Mouse (Mus musculus) retina, postnatal 7 days (tissue): ENCODE measurements around the gene Abhd17c.

ENCODE experiments used
- DNase-seq: peaks from one replicate; pipeline ENCODE4 v3.0.0-alpha.2; 2012; ENCODE audit warnings: low read depth, low spot score

Abhd17c gene

GRCm38 (mm10) chr7:84077257-84078013 lies 74.3 kb downstream of the Abhd17c start:
- no peak for DNase-seq

- DNase-seq = no peak
Measured at GRCm38 (mm10) chr7:84074266-84074665, 77.4 kb downstream of the Abhd17c start.

GRCm38 (mm10) chr7:84073856-84074255 lies 77.8 kb downstream of the Abhd17c start:
- DNase-seq = no peak

- DNase-seq = no peak
Measured at GRCm38 (mm10) chr7:84068931-84069330, 82.8 kb downstream of the Abhd17c start.

GRCm38 (mm10) chr7:84059799-84060198 lies 91.9 kb downstream of the Abhd17c start:
- no peak for DNase-seq
